Mouse (Mus musculus) forebrain, embryonic 11.5 days (tissue): ENCODE data around the gene Mustn1. TPM values are rescaled to one million over a fixed set of nuclear protein-coding genes. Genes with fewer than 3 reads are reported as not detected.

Experiments used
- ATAC-seq: fragments of 200-750 bp; cut with Nextera tagmentation; replicated peaks from 2 replicates; pipeline ENCODE4 v1.8.0; 2017; ENCODE audit warnings: moderate TSS enrichment; ENCODE audit not compliant: low FRiP score
- DNase-seq: peaks from one replicate; pipeline ENCODE4 v3.0.0-alpha.2; 2017; ENCODE audit warnings: low spot score
- H3K27ac ChIP-seq: fragments of 300-500 bp; sonication (generic); 2 replicates; pipeline ENCODE4 v1.5.1; 2014; ENCODE audit warnings: low read depth, low read length
- H3K27me3 ChIP-seq: fragments of 300-500 bp; sonication (generic); 2 replicates; pipeline ENCODE4 v1.6.1; 2014; ENCODE audit warnings: mild to moderate bottlenecking, low read length, mixed read lengths; ENCODE audit not compliant: control insufficient read depth, insufficient read depth
- H3K36me3 ChIP-seq: fragments of 300-500 bp; sonication (generic); 2 replicates; pipeline ENCODE4 v1.6.1; 2014; ENCODE audit warnings: mild to moderate bottlenecking, low read length, moderate library complexity, mixed read lengths; ENCODE audit not compliant: control insufficient read depth, insufficient read depth
- H3K4me1 ChIP-seq: fragments of 300-500 bp; sonication (generic); replicated peaks from 2 replicates; pipeline ENCODE4 v1.6.1; 2014; ENCODE audit warnings: low read length, mixed read lengths; ENCODE audit not compliant: control insufficient read depth, insufficient read depth
- H3K4me2 ChIP-seq: fragments of 300-500 bp; sonication (generic); 2 replicates; pipeline ENCODE4 v1.6.1; 2014; ENCODE audit warnings: low read depth, mild to moderate bottlenecking, low read length, moderate library complexity, mixed read lengths; ENCODE audit not compliant: severe bottlenecking
- H3K4me3 ChIP-seq: fragments of 300-500 bp; sonication (generic); 2 replicates; pipeline ENCODE4 v1.5.1; 2014; ENCODE audit warnings: low read depth, low read length
- H3K9ac ChIP-seq: fragments of 300-500 bp; sonication (generic); 2 replicates; pipeline ENCODE4 v1.6.1; 2014; ENCODE audit warnings: low read length
- H3K9me3 ChIP-seq: fragments of 300-500 bp; sonication (generic); 2 replicates; pipeline ENCODE4 v1.6.1; 2016; ENCODE audit warnings: low read length, mixed read lengths; ENCODE audit not compliant: control insufficient read depth
- WGBS: fragments of 180-500 bp; shearing (Covaris S2); extraction: QIAGEN DNeasy Blood & Tissue Kit; methylation state at CpG from one replicate; pipeline ENCODE4 v1.1.7; 2014; 5-methylcytosine and 5-hydroxymethylcytosine counted together
- polyA plus RNA-seq: library from polyadenylated mRNA; unstranded; fragments of >200 nt; fragmentation: Nextera tagmentation; extraction: Ambion mirVana; gene quantifications from 2 replicates; pipeline ENCODE4 v1.2.1, GENCODE M21; 2014

The Mustn1 gene
- polyA plus RNA-seq, 1 experiment from 2014 or later = 0.51 TPM

GRCm38 (mm10) chr14:30911141-30911540, 32.1 kb downstream of the Mustn1 start:
- DNase-seq (no peak), ATAC-seq (no peak)
- Histone ChIP-seq H3K4me1 (no peaks in the 10 kb centered on the region), H3K4me2 (no peak overlapping the region), H3K9ac (no peak overlapping the region), H3K4me3 (no peak overlapping the region), H3K36me3 (no peaks in the 10 kb centered on the region), H3K9me3 (no peaks in the 10 kb centered on the region), H3K27ac (no peak overlapping the region), H3K27me3 (no peaks in the 10 kb centered on the region)
- 92% methylated on average over 8 of the region's 8 CpGs for WGBS

GRCm38 (mm10) chr14:30912641-30913040, 33.6 kb downstream of the Mustn1 start:
- Histone ChIP-seq H3K9ac (no peak overlapping the region), H3K36me3 (no peaks in the 10 kb centered on the region), H3K27ac (no peak overlapping the region), H3K4me1 (no peaks in the 10 kb centered on the region), H3K27me3 (no peaks in the 10 kb centered on the region), H3K4me3 (no peak overlapping the region), H3K9me3 (no peaks in the 10 kb centered on the region), H3K4me2 (no peak overlapping the region)
- no peak for DNase-seq
- ATAC-seq = no peak
- WGBS = 86% methylated on average over 8 of the region's 8 CpGs

GRCm38 (mm10) chr14:30913404-30913803, 34.4 kb downstream of the Mustn1 start:
- Histone ChIP-seq H3K9ac (no peak overlapping the region), H3K4me1 (no peaks in the 10 kb centered on the region), H3K4me3 (no peak overlapping the region), H3K27ac (no peak overlapping the region), H3K9me3 (no peaks in the 10 kb centered on the region), H3K4me2 (no peak overlapping the region), H3K36me3 (no peaks in the 10 kb centered on the region), H3K27me3 (no peaks in the 10 kb centered on the region)
- DNase-seq (no peak), ATAC-seq (no peak)
- WGBS = 88% methylated on average over 5 of the region's 5 CpGs

GRCm38 (mm10) chr14:30916516-30916915, 37.5 kb downstream of the Mustn1 start:
- 80% methylated on average over 1 of the region's 1 CpGs for WGBS
- Histone ChIP-seq H3K36me3 (no peaks in the 10 kb centered on the region), H3K27me3 (no peaks in the 10 kb centered on the region), H3K4me3 (no peak overlapping the region), H3K4me1 (no peaks in the 10 kb centered on the region), H3K4me2 (no peak overlapping the region), H3K9ac (no peak overlapping the region), H3K27ac (no peak overlapping the region), H3K9me3 (no peaks in the 10 kb centered on the region)
- no peak for DNase-seq
- ATAC-seq = no peak

DNA sequence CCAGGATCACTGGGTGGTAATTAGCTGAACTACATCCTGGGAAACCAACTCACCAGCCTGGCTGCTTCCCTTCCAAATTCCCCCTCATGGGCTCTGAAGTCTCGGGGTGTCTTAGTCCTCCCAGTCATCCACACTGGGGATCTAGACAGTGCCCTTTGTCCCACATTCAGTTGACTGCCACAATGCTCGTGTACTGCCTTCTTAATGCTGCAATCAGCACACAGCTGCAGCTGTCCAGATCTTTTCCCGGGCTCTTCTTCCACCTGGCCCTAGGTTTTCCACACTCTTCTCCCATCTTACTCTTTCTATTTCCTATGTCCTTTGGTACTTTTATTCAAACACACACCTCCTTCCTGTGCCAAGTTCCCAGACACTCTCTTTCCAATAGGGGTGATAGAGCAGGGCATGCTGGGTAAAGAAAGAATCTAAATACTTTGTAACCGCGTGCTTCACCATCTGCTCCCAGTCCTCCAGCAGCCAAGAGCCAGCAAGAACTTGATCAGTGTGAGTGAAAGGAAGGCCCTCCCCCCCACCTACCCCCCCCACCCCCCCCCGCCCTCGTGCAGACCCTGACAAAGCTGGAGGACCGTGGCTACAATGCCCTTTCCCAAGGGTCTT, 43.2 kb downstream of the Mustn1 start:
- no peak overlapping the region for H3K9ac ChIP-seq
- no peaks in the 10 kb centered on the region for H3K36me3 ChIP-seq
- H3K4me1 ChIP-seq = no peaks in the 10 kb centered on the region
- DNase-seq (no peak), ATAC-seq (no peak)
- no peak overlapping the region for H3K27ac ChIP-seq
- no peak overlapping the region for H3K4me3 ChIP-seq
- H3K27me3 ChIP-seq = no peaks in the 10 kb centered on the region
- no peak overlapping the region for H3K4me2 ChIP-seq
- 79% methylated on average over 8 of the region's 8 CpGs for WGBS
- no peaks in the 10 kb centered on the region for H3K9me3 ChIP-seq

- 76% methylated on average over 6 of the region's 6 CpGs for WGBS
- H3K4me2 ChIP-seq = no peak within 1 kb of the TSS
- H3K9me3 ChIP-seq = no peaks in the 10 kb centered on the region
- H3K4me3 ChIP-seq = no peak within 1 kb of the TSS
- H3K9ac ChIP-seq = no peak within 1 kb of the TSS
- H3K4me1 ChIP-seq = no peaks in the 10 kb centered on the region
- H3K36me3 ChIP-seq = no peaks in the 10 kb centered on the region
- DNase-seq (no peak), ATAC-seq (no peak)
- H3K27ac ChIP-seq = no peak within 1 kb of the TSS
- H3K27me3 ChIP-seq = no peaks in the 10 kb centered on the region
These were observed 44.5 kb downstream of the Mustn1 start, which contains the start of gene Itih3 for GRCm38 (mm10) chr14:30923375-30924105. Gene Itih3, minus strand, starts transcription at chr14:30923760.

- Histone ChIP-seq H3K4me2 (no peak overlapping the region), H3K9me3 (no peaks in the 10 kb centered on the region), H3K27me3 (no peaks in the 10 kb centered on the region), H3K4me3 (no peak overlapping the region), H3K9ac (no peak overlapping the region), H3K4me1 (no peaks in the 10 kb centered on the region), H3K36me3 (no peaks in the 10 kb centered on the region), H3K27ac (no peak overlapping the region)
- 94% methylated on average over 3 of the region's 3 CpGs for WGBS
- ATAC-seq (no peak), DNase-seq (no peak)
These were observed 46.5 kb downstream of the Mustn1 start for GRCm38 (mm10) chr14:30925492-30925891.

GRCm38 (mm10) chr14:30930386-30930785, 51.4 kb downstream of the Mustn1 start:
- Histone ChIP-seq H3K27ac (no peak overlapping the region), H3K4me2 (no peak overlapping the region), H3K4me3 (no peak overlapping the region), H3K9me3 (no peaks in the 10 kb centered on the region), H3K27me3 (no peaks in the 10 kb centered on the region), H3K4me1 (no peaks in the 10 kb centered on the region), H3K36me3 (no peaks in the 10 kb centered on the region), H3K9ac (no peak overlapping the region)
- no peak for DNase-seq
- ATAC-seq = no peak
- WGBS = 89% methylated on average over 4 of the region's 4 CpGs
